Mouse (Mus musculus): Measurements from ENCODE around the gene Wdr45. TPM values are rescaled to one million over a fixed set of nuclear protein-coding genes. Genes with fewer than 3 reads are reported as not detected.
A peak's percentile ranks its signal among the peaks of the same experiment; 100 is the strongest.
"Not testable (repeated sequence)": the region's sequence is repeated elsewhere in the genome, so short reads cannot be mapped to it uniquely, and the experiment has no call there.

The Wdr45 gene
- polyA plus RNA-seq, 1 experiment, result 41.7 TPM

DNA sequence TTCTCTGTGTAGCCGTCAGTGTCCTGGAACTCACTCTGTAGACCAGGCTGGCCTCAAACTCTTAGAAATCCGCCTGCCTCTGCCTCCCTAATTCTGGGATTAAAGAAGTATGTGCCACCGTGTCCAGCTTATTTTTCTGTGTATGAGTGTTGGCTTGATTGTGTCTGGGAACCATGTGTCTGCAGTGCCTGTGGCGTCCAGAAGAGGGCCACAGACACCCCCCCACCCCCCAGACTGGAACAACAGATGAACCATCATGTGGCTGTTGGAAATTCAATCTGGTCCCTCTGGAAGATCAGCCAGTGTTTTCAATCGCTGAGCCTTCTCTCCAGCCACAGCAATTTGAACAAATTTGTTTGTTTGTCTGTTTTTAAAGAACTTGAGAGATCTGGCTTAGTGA lies 29.3 kb downstream of the Wdr45 start:
- Histone ChIP-seq H3K4me3 (ENCODE audit: extremely low read depth, insufficient read depth, insufficient read length) (no peak overlapping the region), H3K27me3 (ENCODE audit: control insufficient read depth, insufficient read depth, low read length) (no peaks in the 10 kb centered on the region), H3K27ac (ENCODE audit: insufficient read depth, low read length) (no peak overlapping the region), H3K36me3 (ENCODE audit: control insufficient read depth, insufficient read depth, low read length) (no peaks in the 10 kb centered on the region), H3K4me1 (ENCODE audit: control insufficient read depth, insufficient read depth, insufficient read length) (no peaks in the 10 kb centered on the region)
- DNase-seq (ENCODE audit: low read depth in 1 of 2, low spot score in 2 of 2), result no peak
- 57% methylated on average over 5 of the region's 5 CpGs for WGBS
- no peak for TF ChIP-seq POLR2A (IDR thresholded peaks at IDR 0.05; ENCODE audit: low read depth, low read length)
- peak; percentile 7; the same call in 1 of the 2 replicates for TF ChIP-seq CTCF (IDR thresholded peaks at IDR 0.05; ENCODE audit: extremely low read depth, insufficient read depth, insufficient read length, insufficient replicate concordance)

DNA sequence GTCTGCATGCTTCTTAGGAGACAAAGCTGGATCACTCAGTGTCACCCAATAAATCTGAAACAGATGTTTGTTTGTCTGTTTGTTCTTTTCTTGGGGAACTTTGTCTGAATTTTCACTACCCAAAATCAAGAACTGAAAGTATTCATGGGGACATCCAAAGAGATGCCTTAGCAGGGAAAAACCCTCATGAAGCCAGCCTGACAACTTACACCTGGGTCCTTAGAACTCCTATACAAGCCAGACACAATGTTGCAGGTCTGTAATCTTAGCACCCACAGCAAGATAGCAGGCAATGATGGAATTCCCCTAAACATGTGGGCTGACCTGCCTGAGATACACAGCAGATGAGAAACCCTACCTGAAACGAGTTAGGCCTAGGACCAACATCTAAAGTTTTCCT lies 30.8 kb downstream of the Wdr45 start:
- H3K27me3 ChIP-seq (ENCODE audit: control insufficient read depth, insufficient read depth, low read length), result no peaks in the 10 kb centered on the region
- no peak overlapping the region for H3K4me3 ChIP-seq (ENCODE audit: extremely low read depth, insufficient read depth, insufficient read length)
- H3K36me3 ChIP-seq (ENCODE audit: control insufficient read depth, insufficient read depth, low read length), result no peaks in the 10 kb centered on the region
- TF ChIP-seq POLR2A (IDR thresholded peaks at IDR 0.05; ENCODE audit: low read depth, low read length), result no peak
- TF ChIP-seq CTCF (IDR thresholded peaks at IDR 0.05; ENCODE audit: extremely low read depth, insufficient read depth, insufficient read length, insufficient replicate concordance), result no peak
- WGBS, result 57% methylated on average over 1 of the region's 1 CpGs
- DNase-seq (ENCODE audit: low read depth in 1 of 2, low spot score in 2 of 2), result no peak
- H3K4me1 ChIP-seq (ENCODE audit: control insufficient read depth, insufficient read depth, insufficient read length), result no peaks in the 10 kb centered on the region
- H3K27ac ChIP-seq (ENCODE audit: insufficient read depth, low read length), result no peak overlapping the region

DNA sequence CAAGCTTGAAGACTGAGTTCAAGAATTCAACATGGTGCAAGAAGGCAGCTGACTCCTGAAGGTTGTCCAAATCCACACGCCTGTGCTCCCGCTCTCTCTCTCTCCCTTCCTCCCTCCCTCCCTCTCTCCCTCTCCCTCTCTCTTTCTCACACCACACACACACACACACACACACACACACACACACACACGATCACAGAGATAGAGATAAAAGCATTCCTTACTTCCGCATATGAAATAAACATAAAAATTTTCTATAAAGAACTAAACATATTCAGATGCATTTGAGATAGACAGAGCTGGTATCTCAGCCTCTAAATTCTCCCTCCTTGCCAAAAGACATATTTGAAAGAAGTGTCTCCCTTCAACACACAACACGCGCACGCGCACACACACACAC lies 31.3 kb downstream of the Wdr45 start:
- Histone ChIP-seq H3K4me3 (ENCODE audit: extremely low read depth, insufficient read depth, insufficient read length) (no peak overlapping the region), H3K36me3 (ENCODE audit: control insufficient read depth, insufficient read depth, low read length) (no peaks in the 10 kb centered on the region), H3K27ac (ENCODE audit: insufficient read depth, low read length) (no peak overlapping the region), H3K4me1 (ENCODE audit: control insufficient read depth, insufficient read depth, insufficient read length) (peaks cover under 1% of the 10 kb centered on the region; the same call in 1 of the 2 replicates), H3K27me3 (ENCODE audit: control insufficient read depth, insufficient read depth, low read length) (peaks cover 1% of the 10 kb centered on the region; the same call in 1 of the 2 replicates)
- no peak for TF ChIP-seq CTCF (IDR thresholded peaks at IDR 0.05; ENCODE audit: extremely low read depth, insufficient read depth, insufficient read length, insufficient replicate concordance)
- no peak for TF ChIP-seq POLR2A (IDR thresholded peaks at IDR 0.05; ENCODE audit: low read depth, low read length)
- WGBS, result 89% methylated on average over 8 of the region's 8 CpGs
- no peak for DNase-seq (ENCODE audit: low read depth in 1 of 2, low spot score in 2 of 2)

DNA sequence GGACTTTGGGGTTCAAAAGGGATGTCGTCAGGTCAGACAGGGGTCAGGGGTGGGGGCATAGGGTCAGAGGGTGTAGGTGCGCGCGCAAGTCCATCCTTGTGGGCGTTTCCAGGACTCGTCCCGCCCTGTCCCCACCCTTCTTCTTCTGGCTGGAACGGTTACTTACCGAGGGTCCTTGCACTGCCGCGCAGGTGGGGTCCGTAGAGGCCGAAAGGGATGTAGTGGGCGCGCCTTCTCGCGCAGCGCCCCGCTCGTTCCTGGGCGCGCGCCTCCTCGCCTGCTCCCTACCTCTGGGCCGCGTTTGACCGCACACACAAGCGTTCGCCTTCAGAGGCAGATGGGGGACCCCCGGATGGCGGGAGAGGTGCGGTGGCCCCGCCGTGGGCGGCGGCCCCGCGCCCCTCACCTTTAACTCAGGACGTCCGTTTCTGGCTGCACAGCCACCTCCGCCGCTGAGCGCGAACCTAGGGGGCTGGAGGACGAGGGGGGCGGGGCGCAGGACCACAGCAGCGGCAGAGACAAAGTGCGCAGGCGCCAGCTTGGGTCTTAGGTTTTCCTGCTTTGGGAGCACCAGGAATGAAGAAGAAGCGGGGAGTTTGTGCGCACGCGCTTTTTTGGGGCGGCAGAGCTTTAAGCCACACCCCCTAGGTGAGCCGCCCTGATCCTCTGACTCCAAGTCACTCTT lies 36.4 kb downstream of the Wdr45 start, which contains the start of gene Ccdc120:
Gene Ccdc120 (minus strand): TSS at position 474 of the 685 bp plus-strand sequence.
- WGBS, result 23% methylated on average over 56 of the region's 56 CpGs
- Histone ChIP-seq H3K36me3 (ENCODE audit: control insufficient read depth, insufficient read depth, low read length) (no peaks in the 10 kb centered on the region), H3K4me3 (ENCODE audit: extremely low read depth, insufficient read depth, insufficient read length) (peak within 1 kb of the TSS; percentile 44; the same call in 1 of the 2 replicates), H3K27me3 (ENCODE audit: control insufficient read depth, insufficient read depth, low read length) (peaks cover 2% of the 10 kb centered on the region; the same call in 1 of the 2 replicates), H3K4me1 (ENCODE audit: control insufficient read depth, insufficient read depth, insufficient read length) (peaks cover 3% of the 10 kb centered on the region), H3K27ac (ENCODE audit: insufficient read depth, low read length) (no peak within 1 kb of the TSS)
- TF ChIP-seq POLR2A (IDR thresholded peaks at IDR 0.05; ENCODE audit: low read depth, low read length) (no peak), CTCF (IDR thresholded peaks at IDR 0.05; ENCODE audit: extremely low read depth, insufficient read depth, insufficient read length, insufficient replicate concordance) (no peak)
- no peak for DNase-seq (ENCODE audit: low read depth in 1 of 2, low spot score in 2 of 2)

DNA sequence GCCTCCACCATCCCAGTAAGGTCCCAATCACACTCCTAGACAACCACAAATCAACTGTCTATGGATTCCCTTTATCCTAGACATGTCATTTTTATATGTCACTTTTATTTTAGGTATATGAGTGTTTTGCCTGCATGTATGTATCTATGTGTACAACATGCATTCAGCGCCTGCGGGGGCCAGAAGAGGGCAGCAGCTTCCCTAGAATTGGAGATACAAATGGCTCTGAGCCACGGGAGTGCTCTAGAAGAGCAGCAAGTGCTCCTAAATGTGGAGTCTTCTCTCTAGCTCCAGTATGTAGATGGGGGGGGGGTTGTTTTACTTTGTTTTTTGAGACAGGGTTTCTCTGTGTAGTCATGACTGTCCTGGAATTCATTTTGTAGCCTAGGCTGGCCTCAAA lies 39.5 kb downstream of the Wdr45 start:
- H3K27ac ChIP-seq (ENCODE audit: insufficient read depth, low read length); H3K36me3 ChIP-seq (ENCODE audit: control insufficient read depth, insufficient read depth, low read length); H3K27me3 ChIP-seq (ENCODE audit: control insufficient read depth, insufficient read depth, low read length); H3K4me3 ChIP-seq (ENCODE audit: extremely low read depth, insufficient read depth, insufficient read length); H3K4me1 ChIP-seq (ENCODE audit: control insufficient read depth, insufficient read depth, insufficient read length): not testable (repeated sequence)
- peak in 1 of 2 experiments; percentile 26 for DNase-seq (ENCODE audit: low read depth in 1 of 2, low spot score in 2 of 2)
- 19% methylated on average over 3 of the region's 3 CpGs for WGBS

DNA sequence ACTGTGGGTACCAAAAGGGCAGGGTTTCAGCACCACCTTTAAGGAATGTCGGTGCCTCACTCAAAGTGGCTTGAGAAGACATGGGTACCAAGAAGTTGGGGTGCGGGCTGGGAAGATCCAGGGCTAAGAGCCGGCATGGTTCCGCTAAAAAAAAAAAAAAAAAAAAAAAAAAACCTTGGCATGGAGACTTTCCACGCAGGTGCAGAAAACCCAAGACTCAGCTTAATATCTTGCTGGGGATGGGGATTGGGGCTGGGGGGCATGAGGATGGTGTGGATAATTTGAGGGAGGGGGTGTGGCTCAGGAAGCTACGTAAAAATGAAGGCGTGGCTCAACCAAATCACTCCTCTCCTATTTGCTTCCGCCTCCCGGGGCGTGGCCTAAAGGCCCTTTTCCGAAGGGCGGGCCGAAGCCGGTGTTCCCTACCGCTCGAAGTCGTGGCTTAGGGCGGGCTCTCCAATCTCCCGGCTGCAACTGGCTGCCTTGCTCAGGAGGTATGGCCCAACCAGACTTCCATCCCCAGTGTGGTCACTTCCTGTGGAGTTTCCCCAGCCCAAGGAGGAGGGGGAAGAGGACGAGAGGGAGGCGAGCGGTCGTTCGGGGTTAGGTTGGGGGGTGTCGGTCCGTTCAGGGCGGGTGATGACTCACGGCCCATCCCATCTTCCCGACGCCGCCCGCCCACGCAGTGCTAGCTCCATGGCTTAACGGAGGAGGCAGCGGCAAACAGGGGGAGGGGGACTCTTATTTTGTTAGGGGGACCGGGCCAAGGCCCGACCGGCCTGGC lies 48.2 kb downstream of the Wdr45 start, which contains the start of gene Tfe3:
Gene Tfe3 (plus strand): TSS at position 424 of the 784 bp plus-strand sequence.
- 32% methylated on average over 38 of the region's 38 CpGs for WGBS
- TF ChIP-seq CTCF (IDR thresholded peaks at IDR 0.05; ENCODE audit: extremely low read depth, insufficient read depth, insufficient read length, insufficient replicate concordance) (no peak), POLR2A (IDR thresholded peaks at IDR 0.05; ENCODE audit: low read depth, low read length) (peak; percentile 51)
- Histone ChIP-seq H3K36me3 (ENCODE audit: control insufficient read depth, insufficient read depth, low read length) (peaks cover 5% of the 10 kb centered on the region), H3K4me1 (ENCODE audit: control insufficient read depth, insufficient read depth, insufficient read length) (peaks cover 2% of the 10 kb centered on the region; the same call in 1 of the 2 replicates), H3K27me3 (ENCODE audit: control insufficient read depth, insufficient read depth, low read length) (no peaks in the 10 kb centered on the region), H3K27ac (ENCODE audit: insufficient read depth, low read length) (peak within 1 kb of the TSS; percentile 82), H3K4me3 (ENCODE audit: extremely low read depth, insufficient read depth, insufficient read length) (peak within 1 kb of the TSS; percentile 86)
- DNase-seq (ENCODE audit: low read depth in 1 of 2, low spot score in 2 of 2), result peak; percentile 79

DNA sequence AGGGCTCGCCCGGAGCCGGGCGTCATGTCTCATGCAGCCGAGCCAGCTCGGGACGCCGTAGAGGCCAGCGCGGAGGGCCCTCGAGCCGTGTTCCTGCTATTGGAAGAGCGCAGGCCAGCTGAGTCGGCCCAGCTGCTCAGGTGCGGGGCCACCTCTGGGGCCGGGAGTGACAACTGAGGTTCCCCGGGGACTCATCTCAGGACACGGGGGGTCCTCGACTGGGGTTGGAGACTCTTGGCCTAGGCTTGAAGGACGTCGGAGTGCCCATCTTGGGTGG lies 48.7 kb downstream of the Wdr45 start:
- peak overlapping the region; percentile 86 for H3K4me3 ChIP-seq (ENCODE audit: extremely low read depth, insufficient read depth, insufficient read length)
- TF ChIP-seq POLR2A (IDR thresholded peaks at IDR 0.05; ENCODE audit: low read depth, low read length) (no peak), CTCF (IDR thresholded peaks at IDR 0.05; ENCODE audit: extremely low read depth, insufficient read depth, insufficient read length, insufficient replicate concordance) (no peak)
- peak overlapping the region; percentile 82 for H3K27ac ChIP-seq (ENCODE audit: insufficient read depth, low read length)
- H3K4me1 ChIP-seq (ENCODE audit: control insufficient read depth, insufficient read depth, insufficient read length), result peaks cover 2% of the 10 kb centered on the region; the same call in 1 of the 2 replicates
- no peaks in the 10 kb centered on the region for H3K27me3 ChIP-seq (ENCODE audit: control insufficient read depth, insufficient read depth, low read length)
- no peak for DNase-seq (ENCODE audit: low read depth in 1 of 2, low spot score in 2 of 2)
- 14% methylated on average over 15 of the region's 21 CpGs for WGBS
- peaks cover 9% of the 10 kb centered on the region for H3K36me3 ChIP-seq (ENCODE audit: control insufficient read depth, insufficient read depth, low read length)
